Mouse (Mus musculus) heart, embryonic 11.5 days (tissue): Measurements from ENCODE around the gene Mrm1. TPM values are rescaled to one million over a fixed set of nuclear protein-coding genes. Genes with fewer than 3 reads are reported as not detected.

Source experiments
- ATAC-seq: fragments of 200-750 bp; cut with Nextera tagmentation; replicated peaks from 2 replicates; pipeline ENCODE4 v1.8.0; 2017; ENCODE audit warnings: moderate library complexity; ENCODE audit not compliant: insufficient number of reproducible peaks, low FRiP score, low TSS enrichment
- H3K27ac ChIP-seq: fragments of 300-500 bp; sonication (generic); 2 replicates; pipeline ENCODE4 v1.5.1; 2014; ENCODE audit warnings: mild to moderate bottlenecking, low read depth, low read length
- H3K27me3 ChIP-seq: fragments of 300-500 bp; sonication (generic); 2 replicates; pipeline ENCODE4 v1.6.1; 2014; ENCODE audit warnings: mild to moderate bottlenecking, low read length, mixed read lengths; ENCODE audit not compliant: control insufficient read depth, insufficient read depth
- H3K36me3 ChIP-seq: fragments of 300-500 bp; sonication (generic); 2 replicates; pipeline ENCODE4 v1.6.1; 2014; ENCODE audit warnings: mild to moderate bottlenecking, low read length, moderate library complexity, mixed read lengths; ENCODE audit not compliant: control insufficient read depth, insufficient read depth
- H3K4me1 ChIP-seq: fragments of 300-500 bp; sonication (generic); 2 replicates; pipeline ENCODE4 v1.6.1; 2014; ENCODE audit warnings: low read length; ENCODE audit not compliant: control insufficient read depth, insufficient read depth
- H3K4me2 ChIP-seq: fragments of 300-500 bp; sonication (generic); 2 replicates; pipeline ENCODE4 v1.6.1; 2014; ENCODE audit warnings: mild to moderate bottlenecking, moderate library complexity
- H3K4me3 ChIP-seq: fragments of 300-500 bp; sonication (generic); 2 replicates; pipeline ENCODE4 v1.5.1; 2014; ENCODE audit warnings: low read depth, low read length
- H3K9ac ChIP-seq: fragments of 300-500 bp; sonication (generic); 2 replicates; pipeline ENCODE4 v1.6.1; 2014; ENCODE audit warnings: mild to moderate bottlenecking, low read depth, low read length, moderate library complexity
- H3K9me3 ChIP-seq: fragments of 300-500 bp; sonication (generic); replicated peaks from 2 replicates; pipeline ENCODE4 v1.6.1; 2016; ENCODE audit warnings: low read length; ENCODE audit not compliant: control insufficient read depth
- WGBS: fragments of 180-500 bp; shearing (Covaris S2); extraction: QIAGEN DNeasy Blood & Tissue Kit; methylation state at CpG from one replicate; pipeline ENCODE4 v1.1.7; 2014; ENCODE audit not compliant: insufficient replicate concordance; 5-methylcytosine and 5-hydroxymethylcytosine counted together
- polyA plus RNA-seq: library from polyadenylated mRNA; unstranded; fragments of >200 nt; fragmentation: Nextera tagmentation; extraction: Ambion mirVana; gene quantifications from 2 replicates; pipeline ENCODE4 v1.2.1, GENCODE M21; 2014

Gene Mrm1
- polyA plus RNA-seq, 1 experiment from 2014 or later, result 13.0 TPM

- peaks cover 35% of the 10 kb centered on the region for H3K4me1 ChIP-seq
- 0 out of 2 replicates have a peak overlapping the region, but pooled peaks have one; percentile 0 for H3K9ac ChIP-seq
- 86% methylated on average over 9 of the region's 9 CpGs for WGBS
- H3K36me3 ChIP-seq, result no peaks in the 10 kb centered on the region
- ATAC-seq, result no peak
- H3K27me3 ChIP-seq, result peaks cover 5% of the 10 kb centered on the region; the same call in 1 of the 2 replicates
- peak overlapping the region; percentile 88 for H3K27ac ChIP-seq
- no peak overlapping the region for H3K4me3 ChIP-seq
- peak overlapping the region; percentile 55 for H3K4me2 ChIP-seq
- H3K9me3 ChIP-seq, result no peaks in the 10 kb centered on the region
These were observed 1.9 kb upstream of the Mrm1 start for GRCm38 (mm10) chr11:84821131-84821770.

GRCm38 (mm10) chr11:84818085-84818960, 992 bp downstream of the Mrm1 start:
- H3K9me3 ChIP-seq, result no peaks in the 10 kb centered on the region
- H3K4me1 ChIP-seq, result peaks cover 13% of the 10 kb centered on the region; the same call in 1 of the 2 replicates
- no peaks in the 10 kb centered on the region for H3K36me3 ChIP-seq
- peak overlapping the region; percentile 87 for H3K27ac ChIP-seq
- H3K4me3 ChIP-seq, result peak overlapping the region; percentile 65
- peak overlapping the region; percentile 85 for H3K9ac ChIP-seq
- H3K4me2 ChIP-seq, result peak overlapping the region; percentile 97
- under 1% methylated on average over 39 of the region's 39 CpGs for WGBS
- ATAC-seq, result peak; percentile 60
- H3K27me3 ChIP-seq, result peaks cover 5% of the 10 kb centered on the region; the same call in 1 of the 2 replicates

- Histone ChIP-seq H3K27me3 (peaks cover 5% of the 10 kb centered on the region; the same call in 1 of the 2 replicates), H3K9me3 (no peaks in the 10 kb centered on the region), H3K27ac (no peak overlapping the region), H3K4me3 (no peak overlapping the region), H3K4me1 (peaks cover 5% of the 10 kb centered on the region; the same call in 1 of the 2 replicates), H3K9ac (no peak overlapping the region), H3K36me3 (no peaks in the 10 kb centered on the region), H3K4me2 (no peak overlapping the region)
- ATAC-seq, result no peak
- WGBS, result 77% methylated on average over 6 of the region's 6 CpGs
These were observed 2.0 kb downstream of the Mrm1 start for GRCm38 (mm10) chr11:84817362-84817761.

GRCm38 (mm10) chr11:84813724-84814510, 5.4 kb downstream of the Mrm1 start:
- ATAC-seq, result no peak
- Histone ChIP-seq H3K36me3 (0 out of 2 replicates have a peak, but pooled peaks cover 2% of the 10 kb centered on the region), H3K9ac (no peak overlapping the region), H3K9me3 (no peaks in the 10 kb centered on the region), H3K4me3 (no peak overlapping the region), H3K4me2 (no peak overlapping the region), H3K4me1 (no peaks in the 10 kb centered on the region), H3K27ac (no peak overlapping the region), H3K27me3 (no peaks in the 10 kb centered on the region)
- WGBS, result 51% methylated on average over 13 of the region's 13 CpGs

- no peak overlapping the region for H3K4me2 ChIP-seq
- H3K4me3 ChIP-seq, result no peak overlapping the region
- H3K27me3 ChIP-seq, result no peaks in the 10 kb centered on the region; the same call in 1 of the 2 replicates
- ATAC-seq, result no peak
- 85% methylated on average over 4 of the region's 4 CpGs for WGBS
- no peaks in the 10 kb centered on the region for H3K4me1 ChIP-seq
- H3K27ac ChIP-seq, result no peak overlapping the region
- no peak overlapping the region for H3K9ac ChIP-seq
- no peaks in the 10 kb centered on the region for H3K36me3 ChIP-seq
- no peaks in the 10 kb centered on the region for H3K9me3 ChIP-seq
These were observed 14.9 kb downstream of the Mrm1 start for GRCm38 (mm10) chr11:84804373-84804772.

- H3K36me3 ChIP-seq, result no peaks in the 10 kb centered on the region
- no peak overlapping the region for H3K4me2 ChIP-seq
- H3K27ac ChIP-seq, result no peak overlapping the region
- WGBS, result 19% methylated on average over 21 of the region's 21 CpGs
- H3K9me3 ChIP-seq, result no peaks in the 10 kb centered on the region
- no peak overlapping the region for H3K9ac ChIP-seq
- H3K27me3 ChIP-seq, result peaks cover 3% of the 10 kb centered on the region
- ATAC-seq, result no peak
- no peaks in the 10 kb centered on the region for H3K4me1 ChIP-seq
- no peak overlapping the region for H3K4me3 ChIP-seq
These were observed 21.5 kb downstream of the Mrm1 start for GRCm38 (mm10) chr11:84797627-84798353.

GRCm38 (mm10) chr11:84797026-84797425, 22.3 kb downstream of the Mrm1 start:
- WGBS, result 48% methylated on average over 10 of the region's 10 CpGs
- Histone ChIP-seq H3K9ac (no peak overlapping the region), H3K27me3 (peaks cover 3% of the 10 kb centered on the region), H3K4me1 (no peaks in the 10 kb centered on the region), H3K4me3 (no peak overlapping the region), H3K4me2 (no peak overlapping the region), H3K9me3 (no peaks in the 10 kb centered on the region), H3K27ac (no peak overlapping the region), H3K36me3 (no peaks in the 10 kb centered on the region)
- no peak for ATAC-seq
